Mouse (Mus musculus) spleen, postnatal 36 days (tissue): ENCODE data around the gene Nvl.

Experiments
- DNase-seq, 2 experiments: peaks; one replicate each; pipeline ENCODE4 v3.0.0; 2022; ENCODE audit warnings: low spot score in 2 of 2, mixed read lengths in 1 of 2

Gene Nvl

GRCm38 (mm10) chr1:181068344-181068743, 75.7 kb downstream of the Nvl start:
- DNase-seq, result no peak

- no peak for DNase-seq
Measured at GRCm38 (mm10) chr1:181064648-181065047, 79.4 kb downstream of the Nvl start.

DNA sequence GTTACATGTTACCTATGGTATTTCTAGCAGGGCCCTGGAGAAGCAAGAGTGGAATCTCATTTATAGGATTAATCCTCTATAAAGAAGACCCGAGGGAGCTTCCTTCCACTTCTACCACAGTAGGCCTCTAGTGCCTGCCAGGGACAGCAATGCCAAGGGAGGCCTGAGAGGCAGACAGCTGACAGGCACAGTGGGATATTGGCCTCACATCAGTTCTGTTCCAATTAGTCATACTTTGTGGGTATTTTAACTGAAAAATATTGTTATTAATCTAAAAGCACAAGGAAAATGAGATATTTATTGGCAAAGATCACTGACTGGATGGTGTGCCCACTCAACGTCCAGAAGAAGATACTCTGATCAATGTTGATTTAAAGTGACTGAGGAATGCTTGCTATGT, 80.0 kb downstream of the Nvl start:
- no peak for DNase-seq

DNA sequence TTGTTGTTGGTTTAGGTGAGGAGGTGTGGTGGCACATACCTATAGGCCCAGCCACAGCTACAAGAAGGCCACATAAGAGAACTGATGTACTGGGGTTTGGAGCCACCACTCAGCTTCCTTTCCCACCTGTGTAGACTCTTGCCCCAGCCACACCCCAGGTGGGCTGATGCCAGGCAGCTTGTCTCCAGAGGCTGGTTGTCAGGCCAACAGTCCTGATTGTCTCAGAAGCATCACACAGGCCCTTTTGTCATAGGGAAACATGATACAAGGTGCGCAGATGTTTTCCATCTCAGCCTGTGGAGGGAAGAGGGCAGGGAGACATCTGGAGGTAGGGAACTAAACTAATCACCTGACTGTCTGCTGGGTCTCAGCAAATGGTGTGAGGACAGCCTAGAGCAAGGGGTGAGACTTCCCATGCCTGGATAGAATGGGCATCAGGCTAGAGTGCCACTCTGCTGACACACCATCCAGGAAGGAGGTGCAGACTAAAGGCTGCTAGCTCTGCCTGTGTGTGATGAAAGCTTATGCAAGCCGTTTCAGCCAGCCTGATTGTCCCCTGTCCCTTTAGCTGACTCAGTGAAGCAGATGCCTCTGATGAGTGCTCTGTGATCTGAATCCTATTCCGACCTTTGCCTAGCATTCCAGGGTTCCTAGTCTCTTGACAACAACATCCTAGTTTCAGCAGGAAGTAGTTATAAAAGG, 82.1 kb downstream of the Nvl start:
- no peak for DNase-seq

DNA sequence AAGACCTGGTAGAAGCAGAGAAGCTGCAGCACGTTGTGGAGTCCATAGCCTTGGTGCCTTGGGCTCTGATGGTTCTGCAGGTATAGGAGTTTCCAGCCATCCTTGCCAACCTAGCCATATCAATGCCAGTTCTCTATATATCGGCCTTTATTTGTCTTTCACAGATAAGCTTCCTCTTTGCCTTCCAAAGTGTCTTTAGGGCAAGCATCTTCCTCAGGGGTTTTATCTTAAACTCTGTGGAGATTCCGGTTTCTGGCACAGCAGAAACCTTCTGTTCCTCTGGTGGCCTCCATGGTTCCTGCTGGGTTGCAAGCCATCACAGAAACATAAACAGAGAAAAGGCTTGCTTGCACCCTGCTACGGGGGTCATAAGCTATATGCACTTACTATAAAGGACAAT, 91.1 kb downstream of the Nvl start:
- no peak for DNase-seq

GRCm38 (mm10) chr1:181050937-181051336, 93.1 kb downstream of the Nvl start, which contains the start of gene 9130409I23Rik:
Gene 9130409I23Rik (plus strand): TSS chr1:181051237.
- no peak for DNase-seq

GRCm38 (mm10) chr1:181049328-181049842, 94.6 kb downstream of the Nvl start:
- no peak for DNase-seq

DNA sequence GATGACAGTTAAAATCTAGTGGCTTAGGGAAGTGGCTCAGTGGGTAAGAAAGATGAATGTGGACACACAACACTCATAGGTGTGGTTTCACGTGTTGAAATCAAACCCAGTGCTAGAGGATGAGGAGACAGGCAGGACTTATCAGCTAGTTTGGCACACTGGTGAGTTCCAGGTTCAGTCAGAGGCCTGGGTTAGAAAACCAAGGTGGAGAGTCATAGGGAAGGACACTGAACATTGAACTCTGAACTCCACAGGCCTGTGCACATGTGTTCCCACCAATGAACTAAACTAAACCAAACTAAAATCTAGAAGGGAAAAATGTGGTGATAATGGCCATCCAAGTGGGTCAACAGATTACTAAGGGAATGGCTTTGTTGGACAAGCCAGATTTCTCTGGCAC, 96.5 kb downstream of the Nvl start:
- DNase-seq, result no peak

DNA sequence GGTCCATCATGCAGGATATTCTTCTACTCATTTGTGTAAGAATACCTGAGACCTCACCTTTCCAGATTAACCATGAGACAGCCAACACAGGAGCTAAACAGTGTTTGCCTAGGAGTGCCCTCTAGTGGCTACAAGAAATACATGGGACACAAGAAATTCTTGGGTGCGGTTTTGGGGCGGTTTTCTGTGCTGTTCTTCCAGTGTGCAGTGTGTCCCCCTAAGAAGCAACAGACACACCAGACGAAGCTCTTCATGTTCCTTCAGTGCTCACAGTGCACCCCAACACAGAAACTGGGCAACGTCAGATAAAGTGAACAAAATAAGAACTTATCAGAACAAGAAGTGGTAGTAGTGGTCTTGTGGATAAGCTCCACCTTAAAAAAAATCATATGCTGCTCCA, 104.4 kb downstream of the Nvl start:
- DNase-seq, result peak; percentile 29 to 31

GRCm38 (mm10) chr1:181037623-181038022, 106.4 kb downstream of the Nvl start:
- DNase-seq, result no peak
